Mouse (Mus musculus) neural tube, embryonic 14.5 days (tissue): ENCODE measurements around the gene Sirt7. TPM values are rescaled to one million over a fixed set of nuclear protein-coding genes. Genes with fewer than 3 reads are reported as not detected.

Experiments
- ATAC-seq: fragments of 200-750 bp; cut with Nextera tagmentation; 2 replicates; pipeline ENCODE4 v1.8.0; 2017; ENCODE audit warnings: low read depth, mild to moderate bottlenecking, moderate TSS enrichment, moderate library complexity
- H3K27ac ChIP-seq: fragments of 300-500 bp; sonication (generic); 2 replicates; pipeline ENCODE4 v1.5.1; 2014; ENCODE audit warnings: low read depth, mild to moderate bottlenecking, control low read depth, low read length, moderate library complexity, mixed read lengths
- H3K27me3 ChIP-seq: fragments of 300-500 bp; sonication (generic); 2 replicates; pipeline ENCODE4 v1.6.1; 2014; ENCODE audit warnings: low read length; ENCODE audit not compliant: control insufficient read depth, insufficient read depth
- H3K36me3 ChIP-seq: fragments of 300-500 bp; sonication (generic); 2 replicates; pipeline ENCODE4 v1.6.1; 2014; ENCODE audit warnings: low read length, mixed read lengths; ENCODE audit not compliant: control insufficient read depth, insufficient read depth
- H3K4me1 ChIP-seq: fragments of 300-500 bp; sonication (generic); 2 replicates; pipeline ENCODE4 v1.6.1; 2014; ENCODE audit warnings: low read length; ENCODE audit not compliant: control insufficient read depth, insufficient read depth
- H3K4me2 ChIP-seq: fragments of 300-500 bp; sonication (generic); 2 replicates; pipeline ENCODE4 v1.6.1; 2014; ENCODE audit warnings: mild to moderate bottlenecking, low read depth, low read length, control low read depth
- H3K4me3 ChIP-seq: fragments of 300-500 bp; sonication (generic); 2 replicates; pipeline ENCODE4 v1.5.1; 2014; ENCODE audit warnings: low read depth, low read length, control low read depth, mixed read lengths
- H3K9ac ChIP-seq: fragments of 300-500 bp; sonication (generic); replicated peaks from 2 replicates; pipeline ENCODE4 v1.6.1; 2014; ENCODE audit warnings: low read depth, mild to moderate bottlenecking, control low read depth, low read length, mixed read lengths
- H3K9me3 ChIP-seq: fragments of 300-500 bp; sonication (generic); 2 replicates; pipeline ENCODE4 v1.6.1; 2016; ENCODE audit warnings: low read length; ENCODE audit not compliant: control insufficient read depth
- WGBS: fragments of 180-500 bp; shearing (Covaris S2); extraction: QIAGEN DNeasy Blood & Tissue Kit; methylation state at CpG from one replicate; pipeline ENCODE4 v1.1.7; 2014; 5-methylcytosine and 5-hydroxymethylcytosine counted together
- polyA plus RNA-seq: library from polyadenylated mRNA; unstranded; fragments of >200 nt; fragmentation: Nextera tagmentation; extraction: Ambion mirVana; gene quantifications from 2 replicates; pipeline ENCODE4 v1.2.1, GENCODE M21; 2014

Gene Sirt7
- polyA plus RNA-seq, 1 experiment from 2014 or later, result 42.8 TPM

- H3K36me3 ChIP-seq, result peaks cover 43% of the 10 kb centered on the region
These were observed 42.6 kb downstream of the Sirt7 start for GRCm38 (mm10) chr11:120582268-120582981.

GRCm38 (mm10) chr11:120581490-120582267, 43.4 kb downstream of the Sirt7 start, which contains the start of gene Arhgdia:
TSS of gene Arhgdia (minus strand) at chr11:120581624.
- peak within 1 kb of the TSS; percentile 94 for H3K27ac ChIP-seq
- peak within 1 kb of the TSS; percentile 99 for H3K4me2 ChIP-seq
- H3K9me3 ChIP-seq, result no peaks in the 10 kb centered on the region
- H3K36me3 ChIP-seq, result peaks cover 42% of the 10 kb centered on the region
- H3K4me3 ChIP-seq, result peak within 1 kb of the TSS; percentile 89
- no peaks in the 10 kb centered on the region for H3K27me3 ChIP-seq
- ATAC-seq, result peak; percentile 62
- WGBS, result 4% methylated on average over 65 of the region's 75 CpGs
- H3K4me1 ChIP-seq, result peaks cover 20% of the 10 kb centered on the region
- peak within 1 kb of the TSS; percentile 99 for H3K9ac ChIP-seq

More at GRCm38 (mm10) chr11:120582268-120582981, 42.6 kb downstream of the Sirt7 start:
- 0 out of 2 replicates have a peak, but pooled peaks have one; percentile 7 for ATAC-seq
- WGBS, result 69% methylated on average over 8 of the region's 8 CpGs
- no peaks in the 10 kb centered on the region for H3K9me3 ChIP-seq
- peak overlapping the region; percentile 89 for H3K4me3 ChIP-seq
- H3K9ac ChIP-seq, result peak overlapping the region; percentile 99
- peak overlapping the region; percentile 99 for H3K4me2 ChIP-seq
- no peaks in the 10 kb centered on the region for H3K27me3 ChIP-seq
- H3K27ac ChIP-seq, result peak overlapping the region; percentile 94
- peaks cover 20% of the 10 kb centered on the region for H3K4me1 ChIP-seq

- H3K27me3 ChIP-seq, result no peaks in the 10 kb centered on the region
- WGBS, result under 1% methylated on average over 44 of the region's 44 CpGs
- peak overlapping the region; percentile 89 for H3K4me3 ChIP-seq
- H3K9ac ChIP-seq, result peak overlapping the region; percentile 99
- H3K27ac ChIP-seq, result peak overlapping the region; percentile 94
- H3K9me3 ChIP-seq, result no peaks in the 10 kb centered on the region
- 0 out of 2 replicates have a peak, but pooled peaks have one; percentile 28 for ATAC-seq
- H3K4me1 ChIP-seq, result peaks cover 20% of the 10 kb centered on the region
- peaks cover 35% of the 10 kb centered on the region for H3K36me3 ChIP-seq
- peak overlapping the region; percentile 99 for H3K4me2 ChIP-seq
These were observed 44.1 kb downstream of the Sirt7 start for GRCm38 (mm10) chr11:120580871-120581331.

GRCm38 (mm10) chr11:120580190-120580589, 44.9 kb downstream of the Sirt7 start:
- peaks cover 28% of the 10 kb centered on the region for H3K36me3 ChIP-seq
- H3K4me1 ChIP-seq, result peaks cover 20% of the 10 kb centered on the region
- H3K9ac ChIP-seq, result peak overlapping the region; percentile 99
- WGBS, result 64% methylated on average over 7 of the region's 7 CpGs
- no peaks in the 10 kb centered on the region for H3K27me3 ChIP-seq
- ATAC-seq, result no peak
- H3K4me3 ChIP-seq, result peak overlapping the region; percentile 89
- H3K4me2 ChIP-seq, result peak overlapping the region; percentile 99
- H3K9me3 ChIP-seq, result no peaks in the 10 kb centered on the region
- peak overlapping the region; percentile 94 for H3K27ac ChIP-seq

- peak overlapping the region; percentile 99; the same call in 1 of the 2 replicates for H3K9ac ChIP-seq
- H3K27ac ChIP-seq, result peak overlapping the region; percentile 94; the same call in 1 of the 2 replicates
- WGBS, result 66% methylated on average over 15 of the region's 15 CpGs
- H3K4me2 ChIP-seq, result peak overlapping the region; percentile 99
- peaks cover 20% of the 10 kb centered on the region for H3K4me1 ChIP-seq
- peaks cover 24% of the 10 kb centered on the region for H3K36me3 ChIP-seq
- no peaks in the 10 kb centered on the region for H3K9me3 ChIP-seq
- no peak for ATAC-seq
- H3K27me3 ChIP-seq, result no peaks in the 10 kb centered on the region
- peak overlapping the region; percentile 89 for H3K4me3 ChIP-seq
These were observed 45.5 kb downstream of the Sirt7 start for GRCm38 (mm10) chr11:120579316-120580107.

GRCm38 (mm10) chr11:120578694-120579243, 46.3 kb downstream of the Sirt7 start:
- Histone ChIP-seq H3K9ac (no peak overlapping the region), H3K4me1 (peaks cover 27% of the 10 kb centered on the region), H3K9me3 (no peaks in the 10 kb centered on the region), H3K4me2 (no peak overlapping the region), H3K4me3 (no peak overlapping the region), H3K27ac (no peak overlapping the region), H3K36me3 (peaks cover 24% of the 10 kb centered on the region), H3K27me3 (no peaks in the 10 kb centered on the region)
- ATAC-seq, result no peak
- WGBS, result 88% methylated on average over 11 of the region's 11 CpGs

- H3K4me1 ChIP-seq, result peaks cover 27% of the 10 kb centered on the region
- 82% methylated on average over 10 of the region's 10 CpGs for WGBS
- no peak overlapping the region for H3K27ac ChIP-seq
- ATAC-seq, result no peak
- H3K27me3 ChIP-seq, result no peaks in the 10 kb centered on the region
- no peaks in the 10 kb centered on the region for H3K9me3 ChIP-seq
- H3K36me3 ChIP-seq, result peaks cover 24% of the 10 kb centered on the region
- H3K4me3 ChIP-seq, result no peak overlapping the region
- no peak overlapping the region; the same call in 1 of the 2 replicates for H3K4me2 ChIP-seq
- 0 out of 2 replicates have a peak overlapping the region, but pooled peaks have one; percentile 16 for H3K9ac ChIP-seq
These were observed 46.9 kb downstream of the Sirt7 start for GRCm38 (mm10) chr11:120578024-120578693.
